Mouse (Mus musculus) forebrain, embryonic 15.5 days (tissue): Measurements from ENCODE around the gene Muc5ac. TPM values are rescaled to one million over a fixed set of nuclear protein-coding genes. Genes with fewer than 3 reads are reported as not detected.

ENCODE experiments used
- ATAC-seq: fragments of 200-750 bp; cut with Nextera tagmentation; replicated peaks from 2 replicates; pipeline ENCODE4 v1.8.0; 2017; ENCODE audit warnings: mild to moderate bottlenecking, moderate TSS enrichment, moderate library complexity
- H3K27ac ChIP-seq: fragments of 300-500 bp; sonication (generic); replicated peaks from 2 replicates; pipeline ENCODE4 v1.5.1; 2015; ENCODE audit warnings: mild to moderate bottlenecking, inconsistent platforms
- H3K27me3 ChIP-seq: fragments of 300-500 bp; sonication (generic); 2 replicates; pipeline ENCODE4 v1.6.1; 2015; ENCODE audit warnings: inconsistent platforms
- H3K36me3 ChIP-seq: fragments of 300-500 bp; sonication (generic); 2 replicates; pipeline ENCODE4 v1.6.1; 2015; ENCODE audit warnings: mild to moderate bottlenecking, inconsistent platforms
- H3K4me1 ChIP-seq: fragments of 300-500 bp; sonication (generic); 2 replicates; pipeline ENCODE4 v1.6.1; 2015; ENCODE audit warnings: inconsistent platforms
- H3K4me2 ChIP-seq: fragments of 300-500 bp; sonication (generic); replicated peaks from 2 replicates; pipeline ENCODE4 v1.6.1; 2015; ENCODE audit warnings: mild to moderate bottlenecking, inconsistent platforms
- H3K4me3 ChIP-seq: fragments of 300-500 bp; sonication (generic); 2 replicates; pipeline ENCODE4 v1.5.1; 2015; ENCODE audit warnings: mild to moderate bottlenecking, inconsistent platforms
- H3K9ac ChIP-seq: fragments of 300-500 bp; sonication (generic); replicated peaks from 2 replicates; pipeline ENCODE4 v1.6.1; 2015; ENCODE audit warnings: mild to moderate bottlenecking, inconsistent platforms
- H3K9me3 ChIP-seq: fragments of 300-500 bp; sonication (generic); 2 replicates; pipeline ENCODE4 v1.6.1; 2016; ENCODE audit warnings: inconsistent platforms
- WGBS: fragments of 180-500 bp; shearing (Covaris S2); methylation state at CpG from one replicate; pipeline ENCODE4 v1.1.7; 2015; ENCODE audit warnings: mixed read lengths; 5-methylcytosine and 5-hydroxymethylcytosine counted together
- polyA plus RNA-seq: library from polyadenylated mRNA; unstranded; fragments of >200 nt; fragmentation: Nextera tagmentation; extraction: Ambion mirVana; gene quantifications from 2 replicates; pipeline ENCODE4 v1.2.1, GENCODE M21; 2015

Gene Muc5ac
- not detected in 2 replicates for polyA plus RNA-seq

GRCm38 (mm10) chr7:141788677-141789452 lies at the start of gene Muc5ac:
Gene Muc5ac (plus strand): TSS chr7:141788972.
- no peak within 1 kb of the TSS for H3K27ac ChIP-seq
- WGBS = 91% methylated on average over 6 of the region's 6 CpGs
- no peaks in the 10 kb centered on the region for H3K36me3 ChIP-seq
- H3K4me2 ChIP-seq = no peak within 1 kb of the TSS
- H3K27me3 ChIP-seq = no peaks in the 10 kb centered on the region
- H3K9ac ChIP-seq = no peak within 1 kb of the TSS
- no peak within 1 kb of the TSS for H3K4me3 ChIP-seq
- no peaks in the 10 kb centered on the region for H3K4me1 ChIP-seq
- ATAC-seq = no peak
- no peaks in the 10 kb centered on the region for H3K9me3 ChIP-seq

DNA sequence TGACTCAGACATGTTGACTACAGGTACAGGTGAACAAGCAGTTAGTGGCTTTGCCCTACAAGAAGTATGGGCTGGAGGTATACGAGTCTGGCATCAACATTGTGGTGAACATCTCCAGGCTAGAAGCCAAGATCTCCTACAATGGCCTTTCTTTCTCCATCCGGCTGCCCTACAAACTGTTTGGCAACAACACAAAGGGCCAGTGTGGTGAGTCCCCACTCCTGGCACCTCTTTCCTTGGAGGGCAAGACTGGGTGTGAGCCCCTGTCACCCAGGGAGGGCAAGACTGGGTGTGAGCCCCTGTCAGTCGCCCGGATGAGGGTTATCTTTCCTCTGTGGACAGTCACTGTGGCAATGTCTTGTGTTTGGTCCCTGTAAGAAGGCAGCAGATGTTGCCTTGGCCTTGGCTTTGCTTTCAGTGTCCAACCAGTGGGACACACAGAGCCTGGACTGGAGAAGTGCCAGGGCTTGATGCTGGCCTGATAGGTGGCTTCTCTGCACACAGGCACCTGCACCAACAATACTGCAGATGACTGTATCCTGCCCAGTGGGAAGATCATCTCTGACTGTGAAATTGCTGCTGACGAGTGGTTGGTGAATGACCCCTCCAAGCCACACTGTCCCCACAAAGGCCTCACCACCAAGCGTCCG lies 41.2 kb upstream of the Muc5ac start:
- no peaks in the 10 kb centered on the region for H3K27me3 ChIP-seq
- no peak overlapping the region for H3K4me2 ChIP-seq
- no peak overlapping the region for H3K4me3 ChIP-seq
- no peaks in the 10 kb centered on the region for H3K4me1 ChIP-seq
- no peak for ATAC-seq
- no peaks in the 10 kb centered on the region for H3K36me3 ChIP-seq
- H3K9ac ChIP-seq = no peak overlapping the region
- 84% methylated on average over 7 of the region's 7 CpGs for WGBS
- no peak overlapping the region for H3K27ac ChIP-seq
- H3K9me3 ChIP-seq = no peaks in the 10 kb centered on the region

DNA sequence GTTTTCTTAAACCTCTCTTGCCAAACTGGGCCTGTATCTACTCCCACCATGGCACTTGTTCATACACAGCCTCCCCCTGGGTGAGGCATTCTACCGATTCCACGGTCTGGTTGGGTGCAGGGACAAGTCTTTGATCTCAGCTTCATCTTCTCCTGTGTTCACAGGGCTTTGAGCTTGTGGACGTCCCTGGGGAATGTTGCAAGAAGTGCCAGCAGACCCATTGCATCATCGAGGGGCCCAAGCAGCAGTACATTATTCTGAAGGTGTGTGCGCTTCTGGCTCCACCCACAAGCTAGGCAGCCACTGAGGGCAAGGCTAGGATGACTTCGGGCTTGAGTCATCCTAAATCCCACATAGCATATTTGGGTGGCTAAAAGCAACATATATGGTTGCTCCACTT lies 36.3 kb upstream of the Muc5ac start:
- H3K4me3 ChIP-seq = no peak overlapping the region
- H3K4me2 ChIP-seq = no peak overlapping the region
- no peak for ATAC-seq
- no peaks in the 10 kb centered on the region for H3K36me3 ChIP-seq
- no peak overlapping the region for H3K9ac ChIP-seq
- WGBS = 90% methylated on average over 6 of the region's 6 CpGs
- no peaks in the 10 kb centered on the region for H3K4me1 ChIP-seq
- no peaks in the 10 kb centered on the region for H3K9me3 ChIP-seq
- H3K27ac ChIP-seq = no peak overlapping the region
- H3K27me3 ChIP-seq = no peaks in the 10 kb centered on the region

DNA sequence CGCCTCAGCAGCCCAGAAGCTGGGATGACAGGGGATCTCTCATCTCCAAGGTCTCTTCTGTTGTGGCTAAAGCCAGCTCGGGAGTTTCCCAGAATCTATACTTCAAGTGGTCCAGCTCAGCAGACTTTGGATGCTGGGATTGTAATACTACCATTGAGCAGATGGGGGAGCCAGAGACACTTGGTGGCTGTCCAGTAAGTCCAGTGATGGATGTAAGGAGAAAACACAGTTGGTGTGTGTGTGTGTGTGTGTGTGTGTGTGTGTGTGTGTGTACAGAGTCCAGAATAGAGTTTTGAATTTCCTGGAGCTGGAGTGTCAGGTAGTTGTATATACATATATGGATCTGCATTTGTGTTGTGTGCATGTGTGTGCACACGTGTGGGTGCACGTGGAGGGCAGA lies 32.9 kb upstream of the Muc5ac start:
- Histone ChIP-seq H3K36me3 (no peaks in the 10 kb centered on the region), H3K4me2 (no peak overlapping the region), H3K27ac (no peak overlapping the region), H3K9ac (no peak overlapping the region), H3K4me1 (no peaks in the 10 kb centered on the region), H3K27me3 (no peaks in the 10 kb centered on the region), H3K4me3 (no peak overlapping the region), H3K9me3 (no peaks in the 10 kb centered on the region)
- ATAC-seq = no peak
- WGBS = 53% methylated on average over 4 of the region's 4 CpGs

DNA sequence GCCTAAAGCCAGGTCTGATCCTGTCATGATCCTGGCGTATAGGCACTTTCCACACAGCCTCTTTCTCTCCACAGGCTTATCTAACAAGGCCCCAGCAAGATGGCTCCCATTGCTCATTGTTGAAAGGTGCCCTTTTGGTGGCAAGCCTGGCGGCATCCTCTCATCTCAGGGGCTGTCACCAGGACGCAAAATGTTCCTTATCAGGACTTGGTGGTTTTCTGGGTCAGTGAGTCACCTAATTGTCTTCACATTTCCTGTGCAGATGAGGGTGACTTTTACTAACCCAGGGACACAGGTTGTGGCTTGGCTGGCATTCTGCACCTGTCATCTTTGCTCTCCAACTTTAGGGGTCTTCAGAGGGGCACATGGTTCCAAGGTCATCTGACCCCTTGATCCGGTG lies 30.5 kb upstream of the Muc5ac start:
- H3K9ac ChIP-seq = no peak overlapping the region
- H3K4me2 ChIP-seq = no peak overlapping the region
- no peak overlapping the region for H3K27ac ChIP-seq
- H3K4me1 ChIP-seq = no peaks in the 10 kb centered on the region
- 85% methylated on average over 4 of the region's 4 CpGs for WGBS
- no peaks in the 10 kb centered on the region for H3K36me3 ChIP-seq
- no peak for ATAC-seq
- no peak overlapping the region for H3K4me3 ChIP-seq
- no peaks in the 10 kb centered on the region for H3K27me3 ChIP-seq
- no peaks in the 10 kb centered on the region for H3K9me3 ChIP-seq

GRCm38 (mm10) chr7:141770521-141770920 lies 18.3 kb upstream of the Muc5ac start:
- no peak for ATAC-seq
- no peak overlapping the region for H3K4me3 ChIP-seq
- H3K9me3 ChIP-seq = no peaks in the 10 kb centered on the region
- H3K27me3 ChIP-seq = no peaks in the 10 kb centered on the region
- H3K4me1 ChIP-seq = peaks cover 8% of the 10 kb centered on the region
- H3K27ac ChIP-seq = no peak overlapping the region
- no peaks in the 10 kb centered on the region for H3K36me3 ChIP-seq
- H3K9ac ChIP-seq = no peak overlapping the region
- no peak overlapping the region for H3K4me2 ChIP-seq
- WGBS = 83% methylated on average over 3 of the region's 3 CpGs

GRCm38 (mm10) chr7:141770988-141771387 lies 17.8 kb upstream of the Muc5ac start:
- ATAC-seq = no peak
- Histone ChIP-seq H3K9me3 (no peaks in the 10 kb centered on the region), H3K4me2 (no peak overlapping the region), H3K27ac (no peak overlapping the region), H3K4me3 (no peak overlapping the region), H3K9ac (no peak overlapping the region), H3K27me3 (no peaks in the 10 kb centered on the region), H3K36me3 (no peaks in the 10 kb centered on the region), H3K4me1 (peaks cover 8% of the 10 kb centered on the region)
- 89% methylated on average over 8 of the region's 8 CpGs for whole genome bisulfite sequencing

DNA sequence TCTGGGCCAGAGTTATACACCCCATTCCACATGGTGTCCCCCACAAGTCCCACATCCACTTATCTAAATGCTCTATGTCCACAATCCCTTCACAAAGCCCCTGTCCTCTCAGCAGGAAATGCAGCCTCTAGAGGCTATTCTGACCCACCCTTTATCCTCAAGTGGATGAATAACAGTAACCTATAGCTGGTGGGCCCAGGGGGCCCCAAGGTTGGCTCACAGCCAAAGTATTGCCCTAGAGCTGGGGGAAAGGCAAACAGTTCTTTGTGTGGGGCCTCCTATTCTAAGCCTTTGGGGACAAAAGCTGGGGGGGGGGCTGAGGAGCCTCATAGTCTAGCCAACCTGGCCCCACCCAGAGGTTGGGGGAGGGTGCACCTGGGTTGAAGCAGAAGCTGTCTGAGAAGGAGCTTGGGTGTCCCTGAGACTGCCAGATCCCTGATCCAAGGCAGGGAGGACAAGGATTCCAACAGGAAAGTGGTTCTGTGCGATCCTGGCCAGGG lies 16.7 kb upstream of the Muc5ac start:
- Histone ChIP-seq H3K9ac (no peak overlapping the region), H3K4me1 (peaks cover 8% of the 10 kb centered on the region), H3K27ac (no peak overlapping the region), H3K9me3 (no peaks in the 10 kb centered on the region), H3K4me2 (no peak overlapping the region), H3K36me3 (no peaks in the 10 kb centered on the region), H3K27me3 (no peaks in the 10 kb centered on the region), H3K4me3 (no peak overlapping the region)
- ATAC-seq = no peak
- 58% methylated on average over 1 of the region's 1 CpGs for WGBS

- no peak overlapping the region for H3K27ac ChIP-seq
- ATAC-seq = no peak
- WGBS = 93% methylated on average over 2 of the region's 2 CpGs
Observed at GRCm38 (mm10) chr7:141774855-141775254, 13.9 kb upstream of the Muc5ac start.

DNA sequence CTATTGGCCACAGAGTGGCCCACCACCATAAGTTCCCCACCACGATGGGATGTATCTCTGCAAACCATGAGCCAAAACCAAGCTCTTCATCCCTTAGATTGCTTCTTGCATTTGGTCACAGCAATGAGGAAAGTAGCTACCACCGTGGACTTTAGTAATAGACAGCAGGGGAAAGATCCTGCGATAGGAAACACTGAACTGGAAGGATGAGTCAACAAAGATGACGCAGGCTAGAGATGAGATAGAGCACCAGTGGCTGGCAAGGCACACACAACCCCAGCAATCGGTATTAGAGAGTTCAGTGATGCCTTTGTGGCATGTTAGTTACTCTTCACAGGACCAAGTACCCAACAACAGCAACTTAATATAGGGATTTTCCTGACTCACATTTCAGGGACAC lies 12.6 kb upstream of the Muc5ac start:
- no peak for ATAC-seq
- no peak overlapping the region for H3K9ac ChIP-seq
- no peaks in the 10 kb centered on the region for H3K9me3 ChIP-seq
- no peak overlapping the region for H3K27ac ChIP-seq
- no peaks in the 10 kb centered on the region for H3K27me3 ChIP-seq
- peaks cover 8% of the 10 kb centered on the region for H3K4me1 ChIP-seq
- no peak overlapping the region for H3K4me2 ChIP-seq
- 93% methylated on average over 5 of the region's 5 CpGs for WGBS
- H3K4me3 ChIP-seq = no peak overlapping the region
- no peaks in the 10 kb centered on the region for H3K36me3 ChIP-seq

More at GRCm38 (mm10) chr7:141774855-141775254, 13.9 kb upstream of the Muc5ac start:
- Histone ChIP-seq H3K4me3 (no peak overlapping the region), H3K9me3 (no peaks in the 10 kb centered on the region), H3K9ac (no peak overlapping the region), H3K4me1 (peaks cover 8% of the 10 kb centered on the region), H3K4me2 (no peak overlapping the region), H3K36me3 (no peaks in the 10 kb centered on the region), H3K27me3 (no peaks in the 10 kb centered on the region)

DNA sequence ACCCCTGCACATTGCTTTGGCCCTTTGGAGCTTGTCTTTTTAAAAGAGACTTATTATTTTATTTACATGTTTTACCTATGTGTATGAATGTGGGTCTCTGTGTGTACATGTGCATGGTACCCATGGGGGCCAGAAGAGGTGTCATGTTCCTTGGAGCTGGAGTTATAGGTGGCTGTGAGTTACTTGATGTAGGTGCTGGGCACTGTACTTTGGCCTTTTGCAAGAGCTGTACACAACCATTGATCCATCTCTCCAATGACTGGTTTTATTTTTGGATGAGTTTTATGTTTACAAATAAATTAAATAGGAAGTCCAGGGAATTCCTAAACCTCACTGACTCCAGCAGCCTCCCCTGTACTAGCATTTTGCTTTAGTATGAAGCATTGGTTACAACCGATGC lies 5.5 kb downstream of the Muc5ac start:
- Histone ChIP-seq H3K4me1 (no peaks in the 10 kb centered on the region), H3K4me3 (no peak overlapping the region), H3K36me3 (no peaks in the 10 kb centered on the region), H3K4me2 (no peak overlapping the region), H3K27me3 (no peaks in the 10 kb centered on the region), H3K9ac (no peak overlapping the region), H3K27ac (no peak overlapping the region), H3K9me3 (no peaks in the 10 kb centered on the region)
- WGBS = 88% methylated on average over 1 of the region's 1 CpGs
- no peak for ATAC-seq

DNA sequence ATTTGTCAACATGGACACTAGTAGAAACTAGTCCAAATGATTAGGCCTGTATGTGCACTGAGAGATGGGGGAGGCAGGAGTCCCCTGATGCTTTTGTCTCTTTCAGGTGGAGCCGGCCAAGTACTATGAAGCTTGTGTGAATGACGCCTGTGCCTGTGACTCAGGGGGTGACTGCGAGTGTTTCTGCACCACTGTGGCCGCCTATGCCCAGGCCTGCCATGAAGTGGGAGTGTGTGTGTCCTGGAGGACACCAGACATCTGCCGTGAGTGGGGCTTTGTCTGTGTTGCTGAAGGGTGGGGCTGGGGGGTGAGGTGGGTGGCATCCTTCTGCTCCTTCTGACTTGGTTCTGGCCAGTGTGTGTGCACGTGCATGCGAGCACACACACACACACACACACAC lies 14.4 kb downstream of the Muc5ac start:
- Histone ChIP-seq H3K9me3 (no peaks in the 10 kb centered on the region), H3K4me2 (no peak overlapping the region), H3K4me1 (no peaks in the 10 kb centered on the region), H3K9ac (no peak overlapping the region), H3K36me3 (no peaks in the 10 kb centered on the region), H3K27ac (no peak overlapping the region), H3K4me3 (no peak overlapping the region), H3K27me3 (no peaks in the 10 kb centered on the region)
- ATAC-seq = no peak
- 91% methylated on average over 7 of the region's 7 CpGs for WGBS
